Mouse (Mus musculus) spleen, adult 2 months (tissue): ENCODE results near the gene D930007J09Rik. TPM values are rescaled to one million over a fixed set of nuclear protein-coding genes. Genes with fewer than 3 reads are reported as not detected.
A peak's percentile ranks its signal among the peaks of the same experiment; 100 is the strongest.

Source experiments
- DNase-seq, 2 experiments: peaks; one replicate each; pipeline versions ENCODE4 v3.0.0 to v3.0.0-alpha.2; 2012 to 2021; ENCODE audit warnings: low spot score in 2 of 2, low read depth in 1 of 2
- H3K27ac ChIP-seq: fragments of 200-500 bp; 2 replicates; pipeline ENCODE4 v1.5.1; 2012; ENCODE audit warnings: low read length, inconsistent platforms; ENCODE audit not compliant: insufficient read depth
- H3K27me3 ChIP-seq: fragments of 200-500 bp; 2 replicates; pipeline ENCODE4 v1.6.1; 2012; ENCODE audit warnings: mild to moderate bottlenecking, moderate library complexity, low read length, inconsistent platforms; ENCODE audit not compliant: control insufficient read depth, insufficient read depth
- H3K36me3 ChIP-seq: fragments of 200-500 bp; 2 replicates; pipeline ENCODE4 v1.6.1; 2012; ENCODE audit warnings: mild to moderate bottlenecking, low read length, inconsistent platforms; ENCODE audit not compliant: control insufficient read depth, insufficient read depth
- H3K4me1 ChIP-seq: fragments of 200-500 bp; 2 replicates; pipeline ENCODE4 v1.6.1; 2011; ENCODE audit warnings: inconsistent platforms; ENCODE audit not compliant: control insufficient read depth, insufficient read depth, insufficient read length
- H3K4me3 ChIP-seq: fragments of 200-500 bp; 2 replicates; pipeline ENCODE4 v1.5.1; 2011; ENCODE audit warnings: mild to moderate bottlenecking, inconsistent platforms; ENCODE audit not compliant: insufficient read depth, insufficient read length; ENCODE audit errors: extremely low read depth
- CTCF ChIP-seq: fragments of 200-500 bp; IDR thresholded peaks from 2 replicates; pipeline ENCODE4 v1.5.1; 2011; ENCODE audit warnings: mild to moderate bottlenecking, inconsistent platforms; ENCODE audit not compliant: insufficient read depth, insufficient read length, insufficient replicate concordance; ENCODE audit errors: extremely low read depth
- POLR2A ChIP-seq: fragments of 200-500 bp; IDR thresholded peaks from 2 replicates; pipeline ENCODE4 v1.6.1; 2011; ENCODE audit warnings: low read depth, low read length, inconsistent platforms
- WGBS: fragments of 180-500 bp; shearing (Covaris S2); methylation state at CpG from one replicate; pipeline ENCODE4 v1.1.7; 2018; 5-methylcytosine and 5-hydroxymethylcytosine counted together
- polyA plus RNA-seq: library from polyadenylated mRNA; depleted of rRNA; stranded (reverse); fragments of >200 nt; gene quantifications from 2 replicates; pipeline ENCODE4 v1.2.3, GENCODE M21; 2012

D930007J09Rik gene
- polyA plus RNA-seq, 1 experiment = not detected

- TF ChIP-seq CTCF (no peak), POLR2A (no peak)
- H3K4me1 ChIP-seq = no peaks in the 10 kb centered on the region
- no peaks in the 10 kb centered on the region for H3K36me3 ChIP-seq
- 82% methylated on average over 8 of the region's 8 CpGs for WGBS
- no peak for DNase-seq
- H3K27ac ChIP-seq = no peak within 1 kb of the TSS
- no peaks in the 10 kb centered on the region for H3K27me3 ChIP-seq
- H3K4me3 ChIP-seq = no peak within 1 kb of the TSS
These were observed 18.8 kb downstream of the D930007J09Rik start, which contains the start of gene Mylk4 for GRCm38 (mm10) chr13:32783816-32784215. Mylk4 (minus strand) TSS chr13:32783954.

- Histone ChIP-seq H3K36me3 (no peaks in the 10 kb centered on the region), H3K4me3 (no peak overlapping the region), H3K4me1 (no peaks in the 10 kb centered on the region), H3K27me3 (no peaks in the 10 kb centered on the region), H3K27ac (no peak overlapping the region)
- TF ChIP-seq POLR2A = no peak
- TF ChIP-seq CTCF = no peak
- no peak for DNase-seq
- 62% methylated on average over 5 of the region's 5 CpGs for WGBS
These were observed 19.6 kb downstream of the D930007J09Rik start for GRCm38 (mm10) chr13:32783055-32783454.

- Histone ChIP-seq H3K4me3 (no peak overlapping the region), H3K4me1 (no peaks in the 10 kb centered on the region), H3K27me3 (no peaks in the 10 kb centered on the region), H3K27ac (no peak overlapping the region), H3K36me3 (no peaks in the 10 kb centered on the region)
- TF ChIP-seq CTCF (no peak), POLR2A (no peak)
- no peak for DNase-seq
- 85% methylated on average over 3 of the region's 3 CpGs for WGBS
These were observed 23.8 kb downstream of the D930007J09Rik start for GRCm38 (mm10) chr13:32778861-32779260.

- 92% methylated on average over 10 of the region's 10 CpGs for WGBS
- TF ChIP-seq CTCF (no peak), POLR2A (no peak)
- Histone ChIP-seq H3K4me1 (no peaks in the 10 kb centered on the region), H3K27ac (no peak overlapping the region), H3K27me3 (no peaks in the 10 kb centered on the region), H3K36me3 (no peaks in the 10 kb centered on the region), H3K4me3 (no peak overlapping the region)
- no peak for DNase-seq
These were observed 26.3 kb downstream of the D930007J09Rik start for GRCm38 (mm10) chr13:32776350-32776749.

- Histone ChIP-seq H3K27me3 (no peaks in the 10 kb centered on the region), H3K4me3 (no peak overlapping the region), H3K4me1 (no peaks in the 10 kb centered on the region), H3K27ac (no peak overlapping the region), H3K36me3 (no peaks in the 10 kb centered on the region)
- no peak for DNase-seq
- no peak for TF ChIP-seq CTCF
- no peak for TF ChIP-seq POLR2A
- 93% methylated on average over 9 of the region's 9 CpGs for WGBS
These were observed 26.8 kb downstream of the D930007J09Rik start for GRCm38 (mm10) chr13:32775889-32776288.

GRCm38 (mm10) chr13:32769960-32770359 is 32.7 kb downstream of the D930007J09Rik start:
- no peaks in the 10 kb centered on the region for H3K27me3 ChIP-seq
- H3K27ac ChIP-seq = no peak overlapping the region
- no peaks in the 10 kb centered on the region for H3K36me3 ChIP-seq
- no peak for DNase-seq
- H3K4me1 ChIP-seq = no peaks in the 10 kb centered on the region
- WGBS = 58% methylated on average over 3 of the region's 3 CpGs
- no peak overlapping the region for H3K4me3 ChIP-seq
- no peak for TF ChIP-seq POLR2A
- TF ChIP-seq CTCF = no peak

- peak in 1 of 2 experiments; percentile 8 for DNase-seq
- 20% methylated on average over 4 of the region's 4 CpGs for WGBS
- no peak overlapping the region for H3K27ac ChIP-seq
- no peak for TF ChIP-seq POLR2A
- TF ChIP-seq CTCF = no peak
- H3K4me3 ChIP-seq = no peak overlapping the region
- no peaks in the 10 kb centered on the region for H3K4me1 ChIP-seq
- H3K27me3 ChIP-seq = no peaks in the 10 kb centered on the region
- H3K36me3 ChIP-seq = no peaks in the 10 kb centered on the region
These were observed 34.5 kb downstream of the D930007J09Rik start for GRCm38 (mm10) chr13:32768104-32768503.
